Mouse (Mus musculus): Measurements from ENCODE around the gene Rae1. TPM values are rescaled to one million over a fixed set of nuclear protein-coding genes. Genes with fewer than 3 reads are reported as not detected.

Gene Rae1
- 10 to 100 TPM; 29.6 to 32.7 TPM for total RNA-seq (2021)
- long read RNA-seq, experiment 1, transcript Rae1-201 (12 exons, 1,742 nt): major isoform, 102 of 109 reads
- long read RNA-seq, experiment 1, partial matches to known transcripts: 1 of 109 reads
- long read RNA-seq, experiment 1, other reads (novel, unspliced or antisense): 5 of 109 reads
- long read RNA-seq, experiment 2, transcript Rae1-201 (12 exons, 1,742 nt): major isoform, 64 of 74 reads
- long read RNA-seq, experiment 2, partial matches to known transcripts: 3 of 74 reads
- long read RNA-seq, experiment 2, other reads (novel, unspliced or antisense): 7 of 74 reads

- DNase-seq: peak; percentile 100
- intact Hi-C loops (cut with DNase I): loop anchor here (2.0 to 10.0 kb wide), 7 partner anchors 19 to 1345 kb away; partner anchors contain the start of genes Aurka, Cstf1 and Gm20721
Measured at GRCm38 (mm10) chr2:172999630-173000284, at the start of gene Rae1. TSS of gene Rae1 (plus strand) at chr2:173000117.

GRCm38 (mm10) chr2:172950119-172950676 is 49.7 kb upstream of the Rae1 start:
- intact Hi-C loops (cut with DNase I): no loop called here
- DNase-seq: no peak

- no peak for DNase-seq
Measured at GRCm38 (mm10) chr2:172950722-172951121, 49.2 kb upstream of the Rae1 start.

GRCm38 (mm10) chr2:172951976-172952375 is 47.9 kb upstream of the Rae1 start:
- no peak for DNase-seq
- intact Hi-C loops (cut with DNase I): no loop called here

More at GRCm38 (mm10) chr2:172950722-172951121, 49.2 kb upstream of the Rae1 start:
- intact Hi-C loops (cut with DNase I): no loop called here

GRCm38 (mm10) chr2:172958579-172958978 is 41.3 kb upstream of the Rae1 start:
- no peak for DNase-seq
- intact Hi-C loops (cut with DNase I): no loop called here

GRCm38 (mm10) chr2:172959006-172959768 is 40.7 kb upstream of the Rae1 start:
- intact Hi-C loops (cut with DNase I): no loop called here

GRCm38 (mm10) chr2:172960350-172960749 is 39.6 kb upstream of the Rae1 start:
- no peak for DNase-seq
- intact Hi-C loops (cut with DNase I): no loop called here

More at GRCm38 (mm10) chr2:172959006-172959768, 40.7 kb upstream of the Rae1 start:
- DNase-seq: no peak

GRCm38 (mm10) chr2:172961211-172961610 is 38.7 kb upstream of the Rae1 start:
- DNase-seq: no peak
- intact Hi-C loops (cut with DNase I): no loop called here

- no peak for DNase-seq
Measured at GRCm38 (mm10) chr2:172965249-172965648, 34.7 kb upstream of the Rae1 start.

GRCm38 (mm10) chr2:172966480-172966879 is 33.4 kb upstream of the Rae1 start:
- intact Hi-C loops (cut with DNase I): no loop called here
- no peak for DNase-seq

More at GRCm38 (mm10) chr2:172965249-172965648, 34.7 kb upstream of the Rae1 start:
- intact Hi-C loops (cut with DNase I): no loop called here

- DNase-seq: no peak
- intact Hi-C loops (cut with DNase I): no loop called here
Measured at GRCm38 (mm10) chr2:172971865-172972264, 28.1 kb upstream of the Rae1 start.

- intact Hi-C loops (cut with DNase I): no loop called here
- peak in 1 of 2 experiments; percentile 21 for DNase-seq
Measured at GRCm38 (mm10) chr2:172973806-172974565, 25.9 kb upstream of the Rae1 start.

GRCm38 (mm10) chr2:172974701-172975100 is 25.2 kb upstream of the Rae1 start:
- intact Hi-C loops (cut with DNase I): no loop called here
- DNase-seq: peak in 1 of 2 experiments; percentile 18

- peak in 1 of 2 experiments; percentile 26 for DNase-seq
Measured at GRCm38 (mm10) chr2:172975159-172975558, 24.8 kb upstream of the Rae1 start.

GRCm38 (mm10) chr2:172976661-172977238 is 23.2 kb upstream of the Rae1 start:
- no peak for DNase-seq
- intact Hi-C loops (cut with DNase I): no loop called here

More at GRCm38 (mm10) chr2:172975159-172975558, 24.8 kb upstream of the Rae1 start:
- intact Hi-C loops (cut with DNase I): no loop called here

GRCm38 (mm10) chr2:172977409-172978130 is 22.3 kb upstream of the Rae1 start, which contains the start of gene Spo11:
TSS of gene Spo11 (plus strand) at chr2:172977700.
- intact Hi-C loops (cut with DNase I): no loop called here
- no peak for DNase-seq

GRCm38 (mm10) chr2:172978131-172978633 is 21.7 kb upstream of the Rae1 start:
- intact Hi-C loops (cut with DNase I): no loop called here
- DNase-seq: no peak

GRCm38 (mm10) chr2:172979666-172980345 is 20.1 kb upstream of the Rae1 start:
- no peak for DNase-seq
- intact Hi-C loops (cut with DNase I): no loop called here

Data from heart, postnatal 14 days (tissue).